Mouse (Mus musculus) layer of hippocampus, adult 9-11 months (tissue): ENCODE measurements at regions not wholly inside any gene's neighbourhood (a gene's known extent, or its start where the extent isn't known, plus 50 kb on each side); places are given as distances from the start of the nearest gene placed in this dataset.

ENCODE experiments used
- DNase-seq: peaks from one replicate; pipeline ENCODE4 v3.0.0; 2022

GRCm38 (mm10) chr2:80998296-80998695 lies 381.3 kb downstream of the Nup35 start:
- DNase-seq, result no peak

DNA sequence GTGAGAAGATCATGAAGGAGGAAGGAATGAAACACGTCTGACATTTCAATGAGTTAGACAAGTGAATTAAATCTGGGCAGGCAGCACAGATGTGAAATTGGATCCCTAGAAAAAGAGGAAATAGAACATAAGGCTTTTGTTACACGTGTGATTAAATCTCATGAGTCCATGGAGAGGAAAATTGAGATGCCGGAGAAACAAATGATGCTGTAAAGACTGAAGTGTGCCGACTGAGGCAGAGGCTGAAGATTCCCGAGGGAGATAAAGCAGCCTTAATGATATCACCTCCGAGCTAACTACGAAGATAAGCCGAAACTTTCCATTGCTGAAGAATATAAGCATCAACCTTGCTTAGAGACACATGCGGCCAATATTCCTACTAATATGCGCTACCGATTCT lies 390.0 kb downstream of the Nup35 start:
- no peak for DNase-seq

GRCm38 (mm10) chr2:81023620-81024019 lies 406.6 kb downstream of the Nup35 start:
- no peak for DNase-seq
